Mouse (Mus musculus) hindbrain, embryonic 11.5 days (tissue): Measurements from ENCODE around the gene Olfr347. TPM values are rescaled to one million over a fixed set of nuclear protein-coding genes. Genes with fewer than 3 reads are reported as not detected.

ENCODE experiments used
- ATAC-seq: fragments of 200-750 bp; cut with Nextera tagmentation; 2 replicates; pipeline ENCODE4 v1.8.0; 2017; ENCODE audit warnings: mild to moderate bottlenecking, moderate TSS enrichment, moderate library complexity; ENCODE audit not compliant: low FRiP score
- DNase-seq: peaks from one replicate; pipeline ENCODE4 v3.0.0-alpha.2; 2015; ENCODE audit warnings: low spot score
- H3K27ac ChIP-seq: fragments of 300-500 bp; sonication (generic); 2 replicates; pipeline ENCODE4 v1.5.1; 2014; ENCODE audit warnings: mild to moderate bottlenecking, low read depth, low read length
- H3K27me3 ChIP-seq: fragments of 300-500 bp; sonication (generic); 2 replicates; pipeline ENCODE4 v1.6.1; 2014; ENCODE audit warnings: mild to moderate bottlenecking, low read length, moderate library complexity, mixed read lengths; ENCODE audit not compliant: control insufficient read depth, insufficient read depth
- H3K36me3 ChIP-seq: fragments of 300-500 bp; sonication (generic); 2 replicates; pipeline ENCODE4 v1.6.1; 2014; ENCODE audit warnings: mild to moderate bottlenecking, low read length, moderate library complexity, mixed read lengths; ENCODE audit not compliant: control insufficient read depth, insufficient read depth
- H3K4me1 ChIP-seq: fragments of 300-500 bp; sonication (generic); replicated peaks from 2 replicates; pipeline ENCODE4 v1.6.1; 2014; ENCODE audit warnings: low read length, mixed read lengths; ENCODE audit not compliant: control insufficient read depth, insufficient read depth
- H3K4me2 ChIP-seq: fragments of 300-500 bp; sonication (generic); replicated peaks from 2 replicates; pipeline ENCODE4 v1.6.1; 2014; ENCODE audit warnings: mild to moderate bottlenecking, low read depth, low read length
- H3K4me3 ChIP-seq: fragments of 300-500 bp; sonication (generic); 2 replicates; pipeline ENCODE4 v1.5.1; 2014; ENCODE audit warnings: low read depth, low read length
- H3K9ac ChIP-seq: fragments of 300-500 bp; sonication (generic); 2 replicates; pipeline ENCODE4 v1.6.1; 2014; ENCODE audit warnings: low read depth, low read length
- H3K9me3 ChIP-seq: fragments of 300-500 bp; sonication (generic); 2 replicates; pipeline ENCODE4 v1.6.1; 2016; ENCODE audit warnings: low read length; ENCODE audit not compliant: control insufficient read depth
- WGBS: fragments of 180-500 bp; shearing (Covaris S2); extraction: QIAGEN DNeasy Blood & Tissue Kit; methylation state at CpG from one replicate; pipeline ENCODE4 v1.1.7; 2014; 5-methylcytosine and 5-hydroxymethylcytosine counted together
- polyA plus RNA-seq: library from polyadenylated mRNA; unstranded; fragments of >200 nt; fragmentation: Nextera tagmentation; extraction: Ambion mirVana; gene quantifications from 2 replicates; pipeline ENCODE4 v1.2.1, GENCODE M21; 2014

Gene Olfr347
- not detected in 2 replicates for polyA plus RNA-seq

GRCm38 (mm10) chr2:36731602-36732001 is at the start of gene Olfr347:
Gene Olfr347 (plus strand): TSS chr2:36731902.
- Histone ChIP-seq H3K4me2 (no peak within 1 kb of the TSS), H3K4me1 (no peaks in the 10 kb centered on the region), H3K9ac (no peak within 1 kb of the TSS), H3K27me3 (no peaks in the 10 kb centered on the region), H3K27ac (no peak within 1 kb of the TSS), H3K4me3 (no peak within 1 kb of the TSS), H3K36me3 (no peaks in the 10 kb centered on the region), H3K9me3 (peaks cover 2% of the 10 kb centered on the region)
- DNase-seq (no peak), ATAC-seq (no peak)

- ATAC-seq: no peak
- H3K9me3 ChIP-seq: peaks cover 3% of the 10 kb centered on the region; the same call in 1 of the 2 replicates
- H3K36me3 ChIP-seq: no peaks in the 10 kb centered on the region
- H3K4me1 ChIP-seq: no peaks in the 10 kb centered on the region
- H3K27ac ChIP-seq: no peak within 1 kb of the TSS
- no peak within 1 kb of the TSS for H3K4me3 ChIP-seq
- no peaks in the 10 kb centered on the region for H3K27me3 ChIP-seq
- 81% methylated on average over 1 of the region's 1 CpGs for WGBS
- DNase-seq: no peak
- no peak within 1 kb of the TSS for H3K4me2 ChIP-seq
- no peak within 1 kb of the TSS for H3K9ac ChIP-seq
These were observed 46.2 kb upstream of the Olfr347 start, which contains the start of gene Olfr346 for GRCm38 (mm10) chr2:36685488-36685887. Gene Olfr346 (plus strand): TSS chr2:36685788.

- WGBS: 64% methylated on average over 3 of the region's 3 CpGs
- Histone ChIP-seq H3K27me3 (no peaks in the 10 kb centered on the region), H3K4me1 (no peaks in the 10 kb centered on the region), H3K4me2 (no peak overlapping the region), H3K27ac (no peak overlapping the region), H3K9ac (no peak overlapping the region), H3K4me3 (no peak overlapping the region), H3K36me3 (no peaks in the 10 kb centered on the region), H3K9me3 (no peaks in the 10 kb centered on the region; the same call in 1 of the 2 replicates)
- ATAC-seq: no peak
- no peak for DNase-seq
These were observed 4.5 kb downstream of the Olfr347 start for GRCm38 (mm10) chr2:36736226-36736625.

- Histone ChIP-seq H3K4me2 (no peak within 1 kb of the TSS), H3K9ac (no peak within 1 kb of the TSS), H3K36me3 (no peaks in the 10 kb centered on the region), H3K4me3 (no peak within 1 kb of the TSS), H3K4me1 (no peaks in the 10 kb centered on the region), H3K27me3 (no peaks in the 10 kb centered on the region), H3K27ac (no peak within 1 kb of the TSS), H3K9me3 (peaks cover 3% of the 10 kb centered on the region; the same call in 1 of the 2 replicates)
- ATAC-seq: no peak
- no peak for DNase-seq
- WGBS: 71% methylated on average over 2 of the region's 2 CpGs
These were observed 52.3 kb downstream of the Olfr347 start, which contains the start of gene Olfr348 for GRCm38 (mm10) chr2:36783976-36784375. Gene Olfr348 (plus strand): TSS chr2:36784276.

Other genes with a start within 250 kb of the Olfr347 start
- gene Olfr341, start 249.4 kb upstream of the Olfr347 start, polyA plus RNA-seq: not detected in 2 replicates
- gene Olfr342, start 206.9 kb upstream of the Olfr347 start, polyA plus RNA-seq: not detected in 2 replicates
- gene Olfr344, start 165.2 kb upstream of the Olfr347 start, polyA plus RNA-seq: not detected in 2 replicates
- gene Olfr345, start 91.9 kb upstream of the Olfr347 start, polyA plus RNA-seq: not detected in 2 replicates
- gene Olfr346, start 46.1 kb upstream of the Olfr347 start, polyA plus RNA-seq: not detected in 2 replicates
- not detected in 2 replicates for gene Olfr348, start 52.4 kb downstream of the Olfr347 start, polyA plus RNA-seq
- gene Olfr50, start 58.6 kb downstream of the Olfr347 start, polyA plus RNA-seq: not detected in 2 replicates
- not detected in 2 replicates for gene Olfr3, start 85.1 kb downstream of the Olfr347 start, polyA plus RNA-seq
- not detected in 2 replicates for gene Olfr350, start 114.4 kb downstream of the Olfr347 start, polyA plus RNA-seq
- gene Olfr351, start 130.8 kb downstream of the Olfr347 start, polyA plus RNA-seq: not detected in 2 replicates
- gene Olfr352, start 136.6 kb downstream of the Olfr347 start, polyA plus RNA-seq: not detected in 2 replicates
- gene Olfr353, start 161.0 kb downstream of the Olfr347 start, polyA plus RNA-seq: not detected in 2 replicates
- gene Olfr354, start 173.8 kb downstream of the Olfr347 start, polyA plus RNA-seq: not detected in 2 replicates
- gene Olfr355, start 197.0 kb downstream of the Olfr347 start, polyA plus RNA-seq: not detected in 2 replicates
- gene Olfr356, start 205.2 kb downstream of the Olfr347 start, polyA plus RNA-seq: not detected in 2 replicates